ENCODE assay signal across 9 mouse cellular contexts in the genomic region with DNA sequence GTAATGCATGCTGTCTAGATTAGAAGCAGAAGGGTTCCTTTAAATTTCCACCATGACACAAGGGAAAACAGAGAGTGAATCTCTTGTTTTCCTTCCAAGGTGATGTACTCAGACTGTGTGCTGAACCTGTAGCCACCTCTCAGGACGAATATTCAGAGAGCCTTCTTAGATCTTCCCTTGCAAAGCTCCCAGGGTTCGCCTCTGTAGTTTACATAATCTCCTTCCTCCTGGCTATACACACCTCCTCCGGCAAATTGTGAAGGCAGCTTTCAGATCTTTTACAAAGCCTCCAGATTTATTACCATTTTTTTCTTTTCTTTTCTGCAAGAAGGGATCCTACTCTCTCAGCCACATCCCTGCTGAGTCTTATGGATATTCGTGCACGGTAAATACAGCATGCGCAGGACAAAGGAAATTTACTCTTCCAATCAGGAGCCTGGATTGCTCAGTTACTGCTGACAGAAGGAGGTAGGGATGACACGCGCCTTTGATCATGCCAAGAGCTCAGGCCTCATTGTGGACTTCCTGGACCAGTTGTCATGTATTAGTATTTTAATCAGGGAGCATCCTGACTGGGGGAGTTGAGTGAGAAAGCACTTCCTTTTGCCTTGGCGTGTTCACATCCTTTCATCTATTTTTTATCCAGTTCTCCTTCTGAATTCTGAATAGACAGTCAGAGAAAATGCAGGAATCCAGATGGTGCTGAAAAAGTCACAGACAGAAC.
A peak's percentile ranks its signal among the peaks of the same experiment; 100 is the strongest.
DNase-seq lines count a peak whose midpoint lies in the region; ATAC-seq and TF ChIP-seq lines count a peak whose summit lies in the region.
"Had no signal": no experiment of that assay in that cellular context is flagged by ENCODE, and none has a peak within 500 bp of the region (broad histone marks: within the 10 kb centered on the region; RNA-seq: fewer than 3 reads in every experiment).

No protein-coding gene starts in this region.

- no peak for TF ChIP-seq CTCF in cortical plate, adult 2 months (IDR thresholded peaks at IDR 0.05; ENCODE audit: extremely low read depth, insufficient read depth, low read length)
- TF ChIP-seq CTCF in forebrain, postnatal 0 days (IDR thresholded peaks at IDR 0.05; ENCODE audit: low read depth), result no peak
- no peak for TF ChIP-seq CTCF in midbrain, postnatal 0 days (IDR thresholded peaks at IDR 0.05)

- H3K27ac ChIP-seq in cortical plate, adult 2 months (ENCODE audit: insufficient read depth, low read length), result peak overlapping the region; percentile 13
- H3K27ac ChIP-seq in forebrain, postnatal 0 days (ENCODE audit: low read depth, low read length), result no peak overlapping the region; the same call in 1 of the 2 replicates
- peak overlapping the region; percentile 65 for H3K27ac ChIP-seq in midbrain, postnatal 0 days (ENCODE audit: low read depth, low read length)
- H3K27ac ChIP-seq in limb, embryonic 10.5 days, result no peak overlapping the region
- H3K27ac ChIP-seq: intestine, embryonic 15.5 days; liver, embryonic 14.5 days had no signal

- H3K4me3 ChIP-seq in cortical plate, adult 2 months (ENCODE audit: insufficient read depth, low read length), result no peak overlapping the region
- no peak overlapping the region for H3K4me3 ChIP-seq in forebrain, postnatal 0 days (ENCODE audit: low read depth, low read length)
- H3K4me3 ChIP-seq in midbrain, postnatal 0 days (ENCODE audit: low read depth, low read length), result no peak overlapping the region
- H3K4me3 ChIP-seq in limb, embryonic 10.5 days, result no peak overlapping the region
- H3K4me3 ChIP-seq: intestine, embryonic 15.5 days had no signal

- 0 out of 2 replicates have a peak overlapping the region, but pooled peaks have one; percentile 14 for H3K9ac ChIP-seq in forebrain, postnatal 0 days
- H3K9ac ChIP-seq in midbrain, postnatal 0 days (replicated peaks; ENCODE audit: low read length, poor library complexity, severe bottlenecking), result no peak overlapping the region
- H3K9ac ChIP-seq: intestine, embryonic 15.5 days; liver, embryonic 14.5 days had no signal

- H3K4me2 ChIP-seq in forebrain, postnatal 0 days (ENCODE audit: low read depth), result peak overlapping the region; percentile 8
- 0 out of 2 replicates have a peak overlapping the region, but pooled peaks have one; percentile 7 for H3K4me2 ChIP-seq in midbrain, postnatal 0 days (ENCODE audit: low read depth, low read length, poor library complexity, severe bottlenecking)
- H3K4me2 ChIP-seq: intestine, embryonic 15.5 days had no signal

- no peak for TF ChIP-seq POLR2A in cortical plate, adult 2 months (IDR thresholded peaks at IDR 0.05; ENCODE audit: extremely low read depth, insufficient read depth, low read length)

- WGBS in forebrain, postnatal 0 days, result 17% methylated on average over 9 of the region's 9 CpGs
- WGBS in midbrain, postnatal 0 days, result 4% methylated on average over 9 of the region's 9 CpGs
- WGBS in limb, embryonic 10.5 days, result 28% methylated on average over 9 of the region's 9 CpGs

- DNase-seq in forebrain, postnatal 0 days, result peak; percentile 46
- DNase-seq in layer of hippocampus, postnatal 10 days (ENCODE audit: low spot score in 2 of 2), result peak; percentile 12 to 32
- peak; percentile 40 for DNase-seq in midbrain, postnatal 0 days (ENCODE audit: low spot score)
- DNase-seq in thymus, postnatal 0 days (ENCODE audit: low spot score), result no peak
- no peak for DNase-seq in lung, postnatal 14 days
- no peak for DNase-seq in limb, embryonic 10.5 days (ENCODE audit: low spot score)

- no peaks in the 10 kb centered on the region for H3K9me3 ChIP-seq in forebrain, postnatal 0 days (ENCODE audit: low read length)
- no peaks in the 10 kb centered on the region for H3K9me3 ChIP-seq in midbrain, postnatal 0 days (ENCODE audit: low read length)
- H3K9me3 ChIP-seq in limb, embryonic 10.5 days (replicated peaks), result no peaks in the 10 kb centered on the region
- H3K9me3 ChIP-seq: intestine, embryonic 15.5 days had no signal

- H3K4me1 ChIP-seq in cortical plate, adult 2 months (ENCODE audit: control insufficient read depth, insufficient read depth, low read length), result no peaks in the 10 kb centered on the region
- H3K4me1 ChIP-seq in forebrain, postnatal 0 days (ENCODE audit: insufficient read depth), result no peaks in the 10 kb centered on the region
- no peaks in the 10 kb centered on the region for H3K4me1 ChIP-seq in midbrain, postnatal 0 days (ENCODE audit: insufficient read depth, low read length)
- H3K4me1 ChIP-seq in limb, embryonic 10.5 days, result no peaks in the 10 kb centered on the region
- H3K4me1 ChIP-seq: intestine, embryonic 15.5 days had no signal

- peak; percentile 79 for ATAC-seq in forebrain, postnatal 0 days
- no peak for ATAC-seq in midbrain, postnatal 0 days (ENCODE audit: low FRiP score)
- ATAC-seq: intestine, embryonic 15.5 days had no signal

- no peaks in the 10 kb centered on the region for H3K36me3 ChIP-seq in forebrain, postnatal 0 days (ENCODE audit: insufficient read depth)
- no peaks in the 10 kb centered on the region for H3K36me3 ChIP-seq in midbrain, postnatal 0 days (ENCODE audit: insufficient read depth, low read length)
- no peaks in the 10 kb centered on the region for H3K36me3 ChIP-seq in limb, embryonic 10.5 days
- H3K36me3 ChIP-seq: intestine, embryonic 15.5 days had no signal

- no peaks in the 10 kb centered on the region for H3K27me3 ChIP-seq in forebrain, postnatal 0 days (ENCODE audit: insufficient read depth, low read length)
- no peaks in the 10 kb centered on the region for H3K27me3 ChIP-seq in midbrain, postnatal 0 days (ENCODE audit: insufficient read depth, low read length)
- no peaks in the 10 kb centered on the region for H3K27me3 ChIP-seq in limb, embryonic 10.5 days (ENCODE audit: low read depth, poor library complexity, severe bottlenecking)
- H3K27me3 ChIP-seq: intestine, embryonic 15.5 days had no signal

Comparison
In these comparisons a context has a peak if more than half of its experiments do, and no peak if none do; other contexts are left out.
1. H3K27ac ChIP-seq: peak in cortical plate, adult 2 months (single experiment) and midbrain, postnatal 0 days (single experiment); none in forebrain, postnatal 0 days (single experiment) and limb, embryonic 10.5 days (single experiment).
2. DNase-seq: peak in forebrain, postnatal 0 days (single experiment), layer of hippocampus, postnatal 10 days (2 of 2) and midbrain, postnatal 0 days (single experiment); none in thymus, postnatal 0 days (single experiment), lung, postnatal 14 days (single experiment) and limb, embryonic 10.5 days (single experiment).